Mouse (Mus musculus): ENCODE data around the gene Ank2.

DNA sequence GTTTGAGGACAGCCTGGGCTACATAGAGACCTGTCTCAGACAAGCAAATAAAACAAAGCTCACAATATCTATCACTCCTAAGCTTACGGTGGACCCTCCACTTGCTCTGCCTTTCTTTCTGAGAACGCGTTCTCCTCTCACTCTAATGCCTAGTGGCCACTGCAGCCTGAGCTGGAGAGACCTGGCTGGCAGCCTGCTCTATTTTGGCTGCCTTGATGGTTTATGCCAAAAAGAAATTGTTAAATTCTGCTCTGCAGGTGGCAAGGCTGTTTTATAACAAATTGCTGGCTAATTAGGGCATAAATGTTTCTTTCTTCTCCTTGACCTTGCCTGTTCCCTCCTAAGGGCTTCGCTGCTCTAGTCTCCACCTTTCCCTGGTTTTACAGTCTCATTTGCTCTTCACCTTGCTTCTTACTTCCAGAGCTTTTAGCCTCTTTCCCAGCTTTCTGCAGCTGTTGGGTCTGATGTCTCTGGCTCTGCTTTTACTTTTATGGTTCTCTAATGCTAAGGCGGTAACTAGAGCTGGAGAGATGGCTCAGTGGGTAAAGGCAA, 293.2 kb downstream of the Ank2 start:
- TF ChIP-seq CTCF (IDR thresholded peaks at IDR 0.05; ENCODE audit: control insufficient read depth, insufficient read depth, insufficient replicate concordance, low read depth, low read length) (no peak), POLR2A (IDR thresholded peaks at IDR 0.05; ENCODE audit: control insufficient read depth, low read depth, low read length) (no peak)
